Mouse (Mus musculus) gastrocnemius, postnatal 4 days (tissue): Measurements from ENCODE around the gene Gm9918. TPM values are rescaled to one million over a fixed set of nuclear protein-coding genes. Genes with fewer than 3 reads are reported as not detected.

Experiments used
- DNase-seq, 2 experiments: peaks; one replicate each; pipeline ENCODE4 v3.0.0; 2021 to 2022; ENCODE audit warnings: low spot score in 2 of 2, mixed read lengths in 2 of 2
- total RNA-seq, 2 experiments: library from RNA; stranded (reverse); gene quantifications; 2 replicates each; pipeline ENCODE4 v1.2.3; 2021

Gm9918 gene
- total RNA-seq, 2 experiments from 2014 or later = not detected

DNA sequence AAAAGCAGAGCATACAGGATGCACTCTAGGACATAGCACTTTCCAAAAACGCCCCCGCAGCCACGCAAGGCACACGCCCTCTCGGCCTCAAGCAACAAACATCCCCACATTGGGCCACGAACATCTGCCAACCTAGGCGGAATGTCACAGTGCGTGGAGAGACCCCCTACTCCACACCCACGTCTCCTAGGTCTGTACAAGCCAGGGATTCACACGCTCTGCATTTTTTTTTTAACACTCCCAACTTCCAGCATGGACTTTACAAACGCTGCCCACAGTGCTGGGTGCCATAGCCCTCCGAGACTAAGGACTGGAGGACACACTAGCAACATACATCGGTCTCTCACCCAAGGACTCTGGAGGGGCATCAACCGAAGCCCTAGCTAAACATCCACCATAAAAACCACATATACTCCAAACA, 24.9 kb upstream of the Gm9918 start:
- peak in 1 of 2 experiments; percentile 29 for DNase-seq

- peak in 1 of 2 experiments; percentile 77 for DNase-seq
These were observed 24.2 kb upstream of the Gm9918 start for GRCm38 (mm10) chr15:102245891-102246741.

DNA sequence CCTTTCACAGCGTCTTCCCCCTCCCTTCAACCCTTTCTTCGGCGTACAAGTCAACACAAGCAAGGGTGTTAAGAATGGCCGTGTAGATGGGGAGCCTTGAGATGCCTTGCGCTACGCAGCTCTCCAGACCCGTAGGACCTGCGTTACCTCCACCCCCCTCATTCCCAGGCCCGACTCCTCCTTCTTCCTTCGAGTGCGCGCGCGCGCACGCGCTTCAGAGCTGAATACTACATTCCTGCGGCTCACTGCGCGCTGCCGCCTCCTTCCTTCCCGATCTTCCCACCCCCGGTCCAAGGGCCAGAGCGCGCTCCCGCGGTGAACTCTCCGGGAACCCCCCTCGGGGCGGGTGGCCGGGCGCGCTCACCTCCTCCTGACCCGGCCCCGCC, 23.5 kb upstream of the Gm9918 start:
- peak; percentile 91 to 96 for DNase-seq

DNA sequence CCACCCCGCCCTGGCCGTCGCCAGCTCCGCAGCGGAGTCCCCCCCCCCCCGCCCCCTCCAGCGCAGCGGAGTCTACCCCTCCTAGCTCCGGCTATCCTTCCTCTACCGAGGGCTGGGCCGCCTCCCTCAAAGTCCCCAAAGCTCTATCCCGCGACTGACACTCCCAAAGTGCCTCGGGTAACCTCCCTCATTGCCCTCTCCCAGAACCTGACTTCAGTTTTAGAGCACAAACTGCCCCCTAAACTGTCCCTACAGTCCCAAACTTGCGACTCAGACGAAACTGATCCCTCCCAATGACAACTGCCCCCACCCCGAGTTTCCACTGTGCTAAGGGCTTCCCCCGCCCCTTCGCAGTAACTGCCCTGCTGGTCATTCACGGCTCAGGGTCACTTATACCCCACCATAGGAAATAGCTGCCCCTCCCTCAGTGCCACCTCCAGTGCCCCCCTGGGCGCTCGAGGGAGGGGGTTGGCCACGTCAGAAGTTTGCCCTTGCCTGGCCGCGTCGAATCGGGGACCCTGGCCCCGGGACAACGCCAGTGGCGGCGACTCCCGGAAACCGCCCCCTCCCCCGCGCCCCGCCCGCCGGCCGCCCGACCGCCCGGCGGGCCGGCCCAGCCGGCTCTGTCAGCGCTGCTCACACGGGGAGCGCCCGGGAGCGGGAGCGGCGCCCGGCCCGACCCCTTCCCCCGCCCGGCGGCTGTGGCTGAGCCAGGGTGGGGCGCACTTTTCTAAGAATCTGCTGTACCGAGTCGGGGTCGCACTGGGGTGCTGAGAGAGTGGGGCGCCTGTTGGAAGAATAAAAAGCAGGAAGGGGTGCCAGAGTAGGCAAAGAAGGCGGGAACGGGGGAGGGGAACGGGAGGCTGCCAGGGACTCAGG, 22.9 kb upstream of the Gm9918 start:
- DNase-seq = peak; percentile 70 to 83

GRCm38 (mm10) chr15:102248131-102248811, 22.1 kb upstream of the Gm9918 start:
- DNase-seq = no peak

- DNase-seq = no peak
These were observed 21.6 kb upstream of the Gm9918 start for GRCm38 (mm10) chr15:102248812-102249191.

- peak in 1 of 2 experiments; percentile 55 for DNase-seq
These were observed 21.1 kb upstream of the Gm9918 start for GRCm38 (mm10) chr15:102249251-102249691.

DNA sequence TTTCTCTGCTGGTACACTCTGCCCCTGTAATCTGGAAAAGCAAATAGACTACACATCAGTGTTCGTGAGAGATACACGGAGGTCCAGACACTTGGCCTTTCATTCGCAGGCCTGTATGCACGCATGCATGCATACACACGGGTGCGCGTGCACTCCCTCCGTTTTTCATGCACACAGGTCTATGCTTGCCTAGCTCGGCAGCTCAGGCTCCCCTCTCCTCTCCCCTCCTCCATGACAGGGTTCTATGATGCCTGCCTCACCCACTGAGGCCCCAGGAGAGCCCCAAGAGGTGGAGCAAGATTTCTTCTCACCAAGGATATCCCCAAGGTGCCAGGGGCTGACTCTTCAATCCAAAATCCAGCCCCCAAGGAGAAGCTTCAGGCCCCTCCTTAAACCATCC, 20.4 kb upstream of the Gm9918 start:
- DNase-seq = no peak

- DNase-seq = no peak
These were observed 19.8 kb upstream of the Gm9918 start for GRCm38 (mm10) chr15:102250521-102250920.

- DNase-seq = no peak
These were observed 14.7 kb upstream of the Gm9918 start for GRCm38 (mm10) chr15:102255547-102256255.

DNA sequence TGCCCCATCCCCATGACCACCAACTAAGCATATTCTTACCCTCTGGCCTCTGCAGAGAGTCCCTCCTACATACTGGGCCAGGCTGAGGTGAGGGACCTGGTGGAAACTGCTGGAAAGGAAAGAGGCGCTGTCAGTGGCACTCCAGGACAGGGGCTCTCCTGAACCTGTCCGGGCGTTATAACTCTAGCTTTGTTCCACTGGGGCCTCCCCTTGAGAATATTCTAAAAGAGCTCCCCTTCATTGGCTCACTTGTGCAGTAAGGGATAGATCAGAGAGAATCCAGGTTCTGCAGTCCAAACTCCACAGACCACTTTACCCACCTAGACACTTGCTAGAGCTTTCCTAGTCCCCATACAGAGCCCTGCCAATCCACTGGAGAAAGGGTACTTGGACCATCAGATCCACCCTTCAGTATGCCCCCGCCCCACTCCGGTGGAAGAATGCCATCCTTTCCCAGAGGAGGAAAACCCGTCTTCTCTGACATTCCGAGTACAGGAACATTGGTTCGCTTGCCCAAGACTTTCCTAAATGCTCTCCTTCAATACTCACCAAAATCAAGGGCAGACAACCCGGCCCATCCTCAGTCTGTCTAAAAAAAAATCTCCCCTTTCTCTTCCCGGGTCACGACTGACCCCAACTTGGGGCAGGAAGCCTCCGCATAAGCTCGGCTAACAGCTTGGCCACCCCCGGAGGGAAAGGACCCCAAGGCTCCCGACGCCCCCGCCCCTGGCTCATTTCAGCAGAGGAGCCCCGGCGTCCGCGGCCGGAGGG, 13.7 kb upstream of the Gm9918 start:
- DNase-seq = no peak

- DNase-seq = peak in 1 of 2 experiments; percentile 43
These were observed 12.9 kb upstream of the Gm9918 start, which contains the start of gene Rarg for GRCm38 (mm10) chr15:102257202-102258075. Gene Rarg (minus strand): TSS chr15:102257517.

- DNase-seq = peak in 1 of 2 experiments; percentile 51
These were observed 12.3 kb upstream of the Gm9918 start for GRCm38 (mm10) chr15:102258076-102258470.

GRCm38 (mm10) chr15:102258581-102259253, 11.6 kb upstream of the Gm9918 start:
- no peak for DNase-seq

DNA sequence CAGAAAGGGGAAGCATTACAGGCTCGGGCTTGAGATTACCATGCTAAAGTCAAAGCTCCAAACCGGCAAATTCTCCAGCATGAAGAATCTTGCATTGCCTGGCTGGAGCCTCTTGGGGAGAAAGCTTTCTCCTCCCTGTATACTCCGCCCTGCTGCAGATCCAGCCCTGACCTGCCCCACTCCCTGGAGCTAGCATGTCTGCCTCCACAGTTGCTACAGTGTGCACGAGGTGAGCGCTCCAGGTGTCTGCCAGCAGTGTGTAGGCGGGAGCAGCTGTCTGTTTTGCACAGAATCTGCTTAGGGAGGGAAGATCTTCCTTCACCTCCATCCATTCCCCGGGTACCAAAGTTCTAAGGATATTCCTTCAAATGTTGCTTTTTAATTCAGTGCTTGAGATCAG, 7.8 kb upstream of the Gm9918 start:
- DNase-seq = no peak

DNA sequence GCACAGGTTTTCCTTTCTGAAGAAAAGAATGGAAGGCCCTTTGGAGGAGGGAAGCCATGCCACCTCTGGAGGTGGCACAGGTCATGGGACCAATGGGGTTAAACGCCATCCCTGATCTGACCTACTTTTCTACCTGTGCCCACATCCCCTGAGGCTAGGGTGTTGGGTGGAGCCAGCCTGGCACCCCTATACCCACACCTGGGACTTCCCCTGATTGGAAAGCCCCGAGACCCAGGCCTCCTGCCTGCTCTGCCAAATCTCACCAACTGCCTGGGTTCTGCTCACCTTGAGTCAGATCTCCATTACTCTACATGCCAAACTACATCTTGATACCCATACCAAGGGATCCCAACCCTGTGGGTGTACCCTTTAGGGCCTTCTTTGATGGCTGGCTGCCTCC, 7.3 kb upstream of the Gm9918 start:
- no peak for DNase-seq

DNA sequence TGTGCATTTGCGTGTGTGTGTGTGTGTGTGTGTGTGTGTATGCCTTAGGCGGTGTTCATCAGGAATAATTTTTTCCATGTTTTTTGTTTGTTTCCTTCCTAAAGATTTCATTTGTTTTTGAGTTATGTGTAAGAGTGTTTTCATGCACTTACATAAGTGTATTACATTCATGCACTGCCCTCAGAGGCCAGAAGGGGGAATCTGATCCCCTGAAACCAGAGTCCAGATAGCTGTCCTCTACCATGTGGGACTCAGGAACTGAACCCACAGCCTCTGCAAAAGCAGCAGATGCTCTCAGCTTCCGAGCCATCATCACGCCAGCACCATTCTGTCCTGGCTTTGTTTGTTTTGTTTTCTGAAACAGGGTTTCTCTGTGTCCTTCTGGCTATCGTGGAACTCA, 4.8 kb upstream of the Gm9918 start:
- DNase-seq = no peak

- DNase-seq = no peak
These were observed 1.1 kb downstream of the Gm9918 start for GRCm38 (mm10) chr15:102271441-102271840.
